Mouse (Mus musculus) kidney, postnatal 0 days (tissue): Measurements from ENCODE around the gene Hbp1. TPM values are rescaled to one million over a fixed set of nuclear protein-coding genes. Genes with fewer than 3 reads are reported as not detected.
A peak's percentile ranks its signal among the peaks of the same experiment; 100 is the strongest.

Experiments used
- ATAC-seq: fragments of 200-750 bp; cut with Nextera tagmentation; replicated peaks from 2 replicates; pipeline ENCODE4 v1.8.0; 2017; ENCODE audit warnings: low read depth, moderate number of reproducible peaks, moderate TSS enrichment, moderate library complexity; ENCODE audit not compliant: low FRiP score
- DNase-seq: peaks from one replicate; pipeline ENCODE4 v3.0.0-alpha.2; 2016; ENCODE audit warnings: low spot score
- H3K27ac ChIP-seq: fragments of 300-500 bp; sonication (generic); 2 replicates; pipeline ENCODE4 v1.5.1; 2014; ENCODE audit warnings: mild to moderate bottlenecking
- H3K27me3 ChIP-seq: fragments of 300-500 bp; sonication (generic); 2 replicates; pipeline ENCODE4 v1.6.1; 2014; ENCODE audit warnings: low read length, mixed read lengths; ENCODE audit not compliant: insufficient read depth
- H3K36me3 ChIP-seq: fragments of 300-500 bp; sonication (generic); 2 replicates; pipeline ENCODE4 v1.6.1; 2014; ENCODE audit warnings: low read length, mixed read lengths; ENCODE audit not compliant: insufficient read depth
- H3K4me1 ChIP-seq: fragments of 300-500 bp; sonication (generic); replicated peaks from 2 replicates; pipeline ENCODE4 v1.6.1; 2014; ENCODE audit warnings: antibody characterized with exemption, low read length, mixed read lengths; ENCODE audit not compliant: insufficient read depth
- H3K4me2 ChIP-seq: fragments of 300-500 bp; sonication (generic); 2 replicates; pipeline ENCODE4 v1.6.1; 2014; ENCODE audit warnings: mild to moderate bottlenecking, low read length, moderate library complexity, mixed read lengths
- H3K4me3 ChIP-seq: fragments of 300-500 bp; sonication (generic); replicated peaks from 2 replicates; pipeline ENCODE4 v1.5.1; 2014; ENCODE audit warnings: low read depth, low read length
- H3K9ac ChIP-seq: fragments of 300-500 bp; sonication (generic); 2 replicates; pipeline ENCODE4 v1.6.1; 2014; ENCODE audit warnings: low read depth, low read length
- H3K9me3 ChIP-seq: fragments of 300-500 bp; sonication (generic); replicated peaks from 2 replicates; pipeline ENCODE4 v1.6.1; 2016; ENCODE audit warnings: low read length, inconsistent platforms, mixed read lengths
- CTCF ChIP-seq: IDR thresholded peaks from 2 replicates; pipeline ENCODE4 v1.5.1; 2016; ENCODE audit warnings: antibody characterized with exemption, low read depth, mild to moderate bottlenecking, moderate library complexity
- whole genome bisulfite sequencing: fragments of 180-500 bp; shearing (Covaris S2); extraction: QIAGEN DNeasy Blood & Tissue Kit; methylation state at CpG from one replicate; pipeline ENCODE4 v1.1.7; 2014; 5-methylcytosine and 5-hydroxymethylcytosine counted together
- polyA plus RNA-seq: library from polyadenylated mRNA; unstranded; fragments of >200 nt; fragmentation: Nextera tagmentation; extraction: Ambion mirVana; gene quantifications from 2 replicates; pipeline ENCODE4 v1.2.1, GENCODE M21; 2015

Hbp1 gene
- polyA plus RNA-seq, 1 experiment from 2014 or later, result 119 TPM

- 81% methylated on average over 4 of the region's 4 CpGs for WGBS
- no peak for DNase-seq
- no peak overlapping the region for H3K4me2 ChIP-seq
- no peak overlapping the region for H3K4me3 ChIP-seq
- ATAC-seq, result no peak
- H3K27me3 ChIP-seq, result no peaks in the 10 kb centered on the region
- H3K9me3 ChIP-seq, result no peaks in the 10 kb centered on the region
- no peak for TF ChIP-seq CTCF
- H3K9ac ChIP-seq, result no peak overlapping the region
- no peaks in the 10 kb centered on the region for H3K4me1 ChIP-seq
- no peaks in the 10 kb centered on the region for H3K36me3 ChIP-seq
- no peak overlapping the region for H3K27ac ChIP-seq
These were observed 16.1 kb upstream of the Hbp1 start for GRCm38 (mm10) chr12:31966405-31966804.

- WGBS, result 92% methylated on average over 12 of the region's 12 CpGs
- Histone ChIP-seq H3K27ac (no peak overlapping the region), H3K9ac (no peak overlapping the region), H3K4me1 (no peaks in the 10 kb centered on the region), H3K27me3 (no peaks in the 10 kb centered on the region), H3K4me2 (no peak overlapping the region), H3K9me3 (no peaks in the 10 kb centered on the region), H3K36me3 (no peaks in the 10 kb centered on the region), H3K4me3 (no peak overlapping the region)
- no peak for TF ChIP-seq CTCF
- DNase-seq (no peak), ATAC-seq (no peak)
These were observed 15.3 kb upstream of the Hbp1 start for GRCm38 (mm10) chr12:31965517-31966212.

- H3K27me3 ChIP-seq, result no peaks in the 10 kb centered on the region
- DNase-seq, result no peak
- no peaks in the 10 kb centered on the region for H3K36me3 ChIP-seq
- no peak overlapping the region for H3K9ac ChIP-seq
- ATAC-seq, result no peak
- no peak overlapping the region for H3K4me3 ChIP-seq
- H3K4me2 ChIP-seq, result no peak overlapping the region
- 86% methylated on average over 6 of the region's 6 CpGs for WGBS
- no peak overlapping the region for H3K27ac ChIP-seq
- H3K9me3 ChIP-seq, result no peaks in the 10 kb centered on the region
- TF ChIP-seq CTCF, result no peak
- no peaks in the 10 kb centered on the region for H3K4me1 ChIP-seq
These were observed 13.7 kb upstream of the Hbp1 start for GRCm38 (mm10) chr12:31964074-31964473.

- H3K27ac ChIP-seq, result no peak overlapping the region
- no peaks in the 10 kb centered on the region for H3K4me1 ChIP-seq
- H3K27me3 ChIP-seq, result no peaks in the 10 kb centered on the region
- 91% methylated on average over 4 of the region's 4 CpGs for WGBS
- DNase-seq (no peak), ATAC-seq (no peak)
- H3K36me3 ChIP-seq, result no peaks in the 10 kb centered on the region
- no peak overlapping the region for H3K9ac ChIP-seq
- TF ChIP-seq CTCF, result no peak
- H3K4me2 ChIP-seq, result no peak overlapping the region
- H3K9me3 ChIP-seq, result no peaks in the 10 kb centered on the region
- no peak overlapping the region for H3K4me3 ChIP-seq
These were observed 5.5 kb upstream of the Hbp1 start for GRCm38 (mm10) chr12:31955843-31956242.

GRCm38 (mm10) chr12:31950659-31951031 lies 310 bp upstream of the Hbp1 start:
- H3K4me3 ChIP-seq, result peak overlapping the region; percentile 26
- no peaks in the 10 kb centered on the region for H3K36me3 ChIP-seq
- peak overlapping the region; percentile 31 for H3K9ac ChIP-seq
- H3K4me2 ChIP-seq, result peak overlapping the region; percentile 55
- no peak for ATAC-seq
- no peak for DNase-seq
- no peaks in the 10 kb centered on the region for H3K9me3 ChIP-seq
- TF ChIP-seq CTCF, result no peak
- WGBS, result 1% methylated on average over 9 of the region's 9 CpGs
- H3K27me3 ChIP-seq, result no peaks in the 10 kb centered on the region
- H3K4me1 ChIP-seq, result no peaks in the 10 kb centered on the region
- peak overlapping the region; percentile 90 for H3K27ac ChIP-seq

- Histone ChIP-seq H3K27ac (peak overlapping the region; percentile 100), H3K4me1 (no peaks in the 10 kb centered on the region), H3K27me3 (no peaks in the 10 kb centered on the region), H3K9me3 (no peaks in the 10 kb centered on the region), H3K9ac (peak overlapping the region; percentile 99), H3K4me3 (peak overlapping the region; percentile 81), H3K36me3 (no peaks in the 10 kb centered on the region), H3K4me2 (peak overlapping the region; percentile 59)
- peak; percentile 80 for ATAC-seq
- TF ChIP-seq CTCF, result peak; percentile 43; the same call in 1 of the 2 replicates
- DNase-seq, result peak; percentile 97
- WGBS, result under 1% methylated on average over 58 of the region's 58 CpGs
These were observed 1.1 kb downstream of the Hbp1 start for GRCm38 (mm10) chr12:31949193-31949741.
